Mouse (Mus musculus) olfactory bulb, adult 2 months (tissue): ENCODE data around the gene 2310061I04Rik.

Experiments used
- CTCF ChIP-seq: fragments of 200-500 bp; IDR thresholded peaks from 2 replicates; pipeline ENCODE4 v1.5.1; 2012; ENCODE audit warnings: low read depth, mild to moderate bottlenecking, low read length, moderate library complexity; ENCODE audit not compliant: insufficient read depth
- POLR2A ChIP-seq: fragments of 200-500 bp; IDR thresholded peaks from 2 replicates; pipeline ENCODE4 v1.6.1; 2012; ENCODE audit warnings: mild to moderate bottlenecking, low read depth, low read length, moderate library complexity; ENCODE audit not compliant: insufficient read depth

DNA sequence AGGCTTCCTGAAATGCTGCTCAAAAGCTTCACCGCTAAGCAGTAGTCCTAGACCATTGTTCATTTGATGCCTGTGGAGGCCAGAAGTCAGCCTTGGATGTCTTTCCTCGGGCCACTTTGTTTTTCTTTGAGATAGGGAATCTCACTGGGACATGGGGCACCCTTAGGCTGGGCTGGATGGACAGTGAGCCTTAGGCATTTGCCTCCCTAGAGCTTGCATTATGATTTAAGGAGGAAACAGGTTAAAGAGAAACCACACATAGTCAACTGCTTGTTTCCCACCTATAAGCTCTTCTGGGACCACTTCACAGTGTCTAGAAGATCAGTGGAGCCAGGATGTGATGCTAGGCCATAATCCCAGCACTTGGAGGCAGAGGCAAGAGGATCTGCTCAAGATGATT lies 37.4 kb downstream of the 2310061I04Rik start:
- TF ChIP-seq CTCF (no peak), POLR2A (no peak)
